Mouse (Mus musculus) megakaryocyte, embryonic 14.5 days (primary cell): ENCODE data around the gene Rpl21.

Experiments used
- FLI1 ChIP-seq: IDR thresholded peaks from 2 replicates; pipeline ENCODE4 v1.6.1; 2012; ENCODE audit warnings: low read length, inconsistent platforms, mixed read lengths
- GATA1 ChIP-seq: IDR thresholded peaks from 3 replicates; pipeline ENCODE4 v1.6.1; 2012; ENCODE audit warnings: mixed read lengths, low read length, inconsistent platforms, borderline replicate concordance

DNA sequence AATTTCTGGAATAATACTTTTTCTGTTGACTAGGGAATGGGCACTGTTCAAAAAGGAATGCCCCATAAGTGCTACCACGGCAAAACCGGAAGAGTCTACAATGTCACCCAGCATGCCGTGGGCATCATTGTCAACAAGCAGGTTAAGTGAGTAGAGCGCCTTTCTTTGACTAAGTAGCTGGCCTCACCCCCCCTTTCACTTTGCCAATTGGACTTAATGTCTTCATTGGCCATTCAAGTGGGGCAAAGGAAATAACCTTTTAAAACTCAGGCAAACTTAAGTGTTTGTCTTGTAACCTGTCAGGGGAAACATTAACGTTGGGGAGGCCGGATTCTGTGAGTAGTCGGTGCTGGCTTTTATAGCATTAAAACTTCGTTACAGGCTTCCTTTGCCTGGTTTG, 2.3 kb downstream of the Rpl21 start:
- TF ChIP-seq GATA1, result no peak
- TF ChIP-seq FLI1, result no peak
